Mouse (Mus musculus) forebrain, embryonic 11.5 days (tissue): Measurements from ENCODE around the gene Obsl1. TPM values are rescaled to one million over a fixed set of nuclear protein-coding genes. Genes with fewer than 3 reads are reported as not detected.

Source experiments
- ATAC-seq: fragments of 200-750 bp; cut with Nextera tagmentation; replicated peaks from 2 replicates; pipeline ENCODE4 v1.8.0; 2017; ENCODE audit warnings: moderate TSS enrichment; ENCODE audit not compliant: low FRiP score
- DNase-seq: peaks from one replicate; pipeline ENCODE4 v3.0.0-alpha.2; 2017; ENCODE audit warnings: low spot score
- H3K27ac ChIP-seq: fragments of 300-500 bp; sonication (generic); 2 replicates; pipeline ENCODE4 v1.5.1; 2014; ENCODE audit warnings: low read depth, low read length
- H3K27me3 ChIP-seq: fragments of 300-500 bp; sonication (generic); 2 replicates; pipeline ENCODE4 v1.6.1; 2014; ENCODE audit warnings: mild to moderate bottlenecking, low read length, mixed read lengths; ENCODE audit not compliant: control insufficient read depth, insufficient read depth
- H3K36me3 ChIP-seq: fragments of 300-500 bp; sonication (generic); 2 replicates; pipeline ENCODE4 v1.6.1; 2014; ENCODE audit warnings: mild to moderate bottlenecking, low read length, moderate library complexity, mixed read lengths; ENCODE audit not compliant: control insufficient read depth, insufficient read depth
- H3K4me1 ChIP-seq: fragments of 300-500 bp; sonication (generic); replicated peaks from 2 replicates; pipeline ENCODE4 v1.6.1; 2014; ENCODE audit warnings: low read length, mixed read lengths; ENCODE audit not compliant: control insufficient read depth, insufficient read depth
- H3K4me2 ChIP-seq: fragments of 300-500 bp; sonication (generic); 2 replicates; pipeline ENCODE4 v1.6.1; 2014; ENCODE audit warnings: low read depth, mild to moderate bottlenecking, low read length, moderate library complexity, mixed read lengths; ENCODE audit not compliant: severe bottlenecking
- H3K4me3 ChIP-seq: fragments of 300-500 bp; sonication (generic); 2 replicates; pipeline ENCODE4 v1.5.1; 2014; ENCODE audit warnings: low read depth, low read length
- H3K9ac ChIP-seq: fragments of 300-500 bp; sonication (generic); 2 replicates; pipeline ENCODE4 v1.6.1; 2014; ENCODE audit warnings: low read length
- H3K9me3 ChIP-seq: fragments of 300-500 bp; sonication (generic); 2 replicates; pipeline ENCODE4 v1.6.1; 2016; ENCODE audit warnings: low read length, mixed read lengths; ENCODE audit not compliant: control insufficient read depth
- WGBS: fragments of 180-500 bp; shearing (Covaris S2); extraction: QIAGEN DNeasy Blood & Tissue Kit; methylation state at CpG from one replicate; pipeline ENCODE4 v1.1.7; 2014; 5-methylcytosine and 5-hydroxymethylcytosine counted together
- polyA plus RNA-seq: library from polyadenylated mRNA; unstranded; fragments of >200 nt; fragmentation: Nextera tagmentation; extraction: Ambion mirVana; gene quantifications from 2 replicates; pipeline ENCODE4 v1.2.1, GENCODE M21; 2014

Gene Obsl1
- polyA plus RNA-seq, 1 experiment from 2014 or later = 42.6 TPM

- ATAC-seq (no peak), DNase-seq (no peak)
- H3K9me3 ChIP-seq = no peaks in the 10 kb centered on the region
- peak overlapping the region; percentile 60 for H3K4me2 ChIP-seq
- peak overlapping the region; percentile 48 for H3K9ac ChIP-seq
- peaks cover 19% of the 10 kb centered on the region for H3K4me1 ChIP-seq
- peaks cover 16% of the 10 kb centered on the region; the same call in 1 of the 2 replicates for H3K27me3 ChIP-seq
- no peak overlapping the region; the same call in 1 of the 2 replicates for H3K27ac ChIP-seq
- 20% methylated on average over 23 of the region's 23 CpGs for WGBS
- peak overlapping the region; percentile 25 for H3K4me3 ChIP-seq
- H3K36me3 ChIP-seq = no peaks in the 10 kb centered on the region
Measured at GRCm38 (mm10) chr1:75458789-75459684, 47.2 kb downstream of the Obsl1 start.

- peak overlapping the region; percentile 60 for H3K4me2 ChIP-seq
- H3K4me1 ChIP-seq = peaks cover 19% of the 10 kb centered on the region
- no peaks in the 10 kb centered on the region for H3K9me3 ChIP-seq
- peak; percentile 63 for ATAC-seq
- H3K4me3 ChIP-seq = peak overlapping the region; percentile 25
- H3K27me3 ChIP-seq = peaks cover 16% of the 10 kb centered on the region; the same call in 1 of the 2 replicates
- DNase-seq = peak; percentile 78
- under 1% methylated on average over 39 of the region's 42 CpGs for WGBS
- peak overlapping the region; percentile 48 for H3K9ac ChIP-seq
- H3K36me3 ChIP-seq = no peaks in the 10 kb centered on the region
- H3K27ac ChIP-seq = peak overlapping the region; percentile 25; the same call in 1 of the 2 replicates
Measured at GRCm38 (mm10) chr1:75458025-75458788, 48.0 kb downstream of the Obsl1 start.

- no peak for DNase-seq
- WGBS = 3% methylated on average over 10 of the region's 10 CpGs
- Histone ChIP-seq H3K9me3 (no peaks in the 10 kb centered on the region), H3K4me2 (peak overlapping the region; percentile 60; the same call in 1 of the 2 replicates), H3K4me3 (no peak overlapping the region), H3K9ac (no peak overlapping the region), H3K4me1 (peaks cover 21% of the 10 kb centered on the region), H3K36me3 (no peaks in the 10 kb centered on the region), H3K27ac (no peak overlapping the region), H3K27me3 (peaks cover 16% of the 10 kb centered on the region; the same call in 1 of the 2 replicates)
- no peak; the same call in 1 of the 2 replicates for ATAC-seq
Measured at GRCm38 (mm10) chr1:75457710-75458024, 48.6 kb downstream of the Obsl1 start.

- no peak overlapping the region for H3K4me3 ChIP-seq
- H3K4me2 ChIP-seq = no peak overlapping the region
- H3K36me3 ChIP-seq = no peaks in the 10 kb centered on the region
- H3K27me3 ChIP-seq = peaks cover 21% of the 10 kb centered on the region; the same call in 1 of the 2 replicates
- DNase-seq (no peak), ATAC-seq (0 out of 2 replicates have a peak, but pooled peaks have one; percentile 5)
- H3K4me1 ChIP-seq = peaks cover 21% of the 10 kb centered on the region
- H3K9ac ChIP-seq = no peak overlapping the region
- H3K27ac ChIP-seq = no peak overlapping the region
- H3K9me3 ChIP-seq = no peaks in the 10 kb centered on the region
- WGBS = 7% methylated on average over 14 of the region's 14 CpGs
Measured at GRCm38 (mm10) chr1:75456746-75457564, 49.3 kb downstream of the Obsl1 start.

- Histone ChIP-seq H3K4me2 (no peak overlapping the region), H3K27me3 (peaks cover 29% of the 10 kb centered on the region), H3K4me1 (peaks cover 21% of the 10 kb centered on the region), H3K9ac (no peak overlapping the region), H3K4me3 (no peak overlapping the region), H3K36me3 (no peaks in the 10 kb centered on the region), H3K27ac (no peak overlapping the region), H3K9me3 (no peaks in the 10 kb centered on the region)
- ATAC-seq (peak; percentile 50; the same call in 1 of the 2 replicates), DNase-seq (peak; percentile 68)
- 12% methylated on average over 5 of the region's 5 CpGs for WGBS
Measured at GRCm38 (mm10) chr1:75455948-75456347, 50.3 kb downstream of the Obsl1 start.

- H3K9me3 ChIP-seq = no peaks in the 10 kb centered on the region
- peaks cover 34% of the 10 kb centered on the region for H3K27me3 ChIP-seq
- ATAC-seq (no peak), DNase-seq (no peak)
- peaks cover 23% of the 10 kb centered on the region for H3K4me1 ChIP-seq
- no peak overlapping the region for H3K9ac ChIP-seq
- H3K4me3 ChIP-seq = no peak overlapping the region
- no peak overlapping the region for H3K4me2 ChIP-seq
- no peaks in the 10 kb centered on the region for H3K36me3 ChIP-seq
- 73% methylated on average over 3 of the region's 3 CpGs for WGBS
- no peak overlapping the region for H3K27ac ChIP-seq
Measured at GRCm38 (mm10) chr1:75455433-75455832, 50.8 kb downstream of the Obsl1 start.

- ATAC-seq (no peak), DNase-seq (no peak)
- no peak overlapping the region for H3K9ac ChIP-seq
- no peak overlapping the region for H3K4me3 ChIP-seq
- H3K9me3 ChIP-seq = no peaks in the 10 kb centered on the region
- peaks cover 56% of the 10 kb centered on the region for H3K27me3 ChIP-seq
- H3K36me3 ChIP-seq = no peaks in the 10 kb centered on the region
- peaks cover 45% of the 10 kb centered on the region for H3K4me1 ChIP-seq
- no peak overlapping the region for H3K4me2 ChIP-seq
- no peak overlapping the region for H3K27ac ChIP-seq
- 73% methylated on average over 5 of the region's 5 CpGs for whole genome bisulfite sequencing
Measured at GRCm38 (mm10) chr1:75451900-75452299, 54.4 kb downstream of the Obsl1 start.
